Mouse (Mus musculus): ENCODE measurements around the gene 9130008F23Rik.
A peak's percentile ranks its signal among the peaks of the same experiment; 100 is the strongest.

9130008F23Rik gene

DNA sequence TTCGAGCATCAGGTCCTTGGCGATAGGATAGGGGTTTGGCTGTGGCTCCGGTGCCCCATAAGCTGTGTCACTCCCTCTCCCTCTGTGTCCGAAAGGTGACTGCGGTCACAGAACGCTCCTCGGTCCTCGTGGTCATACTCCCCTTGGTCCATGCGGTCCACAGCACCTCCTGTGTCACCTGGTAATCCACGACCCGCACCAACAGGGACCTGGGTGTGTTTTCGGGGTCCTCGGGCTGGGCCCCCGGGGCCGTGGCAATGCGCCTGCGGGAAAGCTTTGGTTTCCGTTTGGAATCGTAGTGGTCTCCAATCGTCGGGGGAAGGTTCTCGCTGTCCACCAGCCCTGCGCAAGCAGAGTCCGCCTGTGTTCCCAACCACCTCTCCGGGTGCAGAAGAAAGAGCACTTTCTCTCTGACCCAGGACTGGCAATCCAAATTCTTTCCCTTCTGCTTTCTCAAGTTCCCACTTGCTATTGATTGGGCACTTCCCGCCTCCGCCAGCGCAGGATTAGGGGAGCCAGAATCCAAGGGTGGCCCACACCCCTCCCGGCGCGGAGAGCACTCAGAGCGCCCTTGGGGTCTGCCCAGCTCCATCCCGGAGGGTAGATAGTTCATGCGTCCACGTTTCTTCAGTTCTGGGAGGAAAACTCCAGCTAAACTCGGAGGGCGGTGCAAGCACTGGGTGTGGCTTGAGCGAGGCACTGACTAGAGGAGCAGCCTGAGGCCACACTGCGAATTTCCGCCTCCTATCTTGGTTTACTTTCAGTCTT is at the start of gene 9130008F23Rik:
Gene 9130008F23Rik, minus strand, starts transcription at position 636 of the 768 bp plus-strand sequence.
- DNase-seq (ENCODE audit: low spot score in 2 of 2), result peak; percentile 9 to 13

DNA sequence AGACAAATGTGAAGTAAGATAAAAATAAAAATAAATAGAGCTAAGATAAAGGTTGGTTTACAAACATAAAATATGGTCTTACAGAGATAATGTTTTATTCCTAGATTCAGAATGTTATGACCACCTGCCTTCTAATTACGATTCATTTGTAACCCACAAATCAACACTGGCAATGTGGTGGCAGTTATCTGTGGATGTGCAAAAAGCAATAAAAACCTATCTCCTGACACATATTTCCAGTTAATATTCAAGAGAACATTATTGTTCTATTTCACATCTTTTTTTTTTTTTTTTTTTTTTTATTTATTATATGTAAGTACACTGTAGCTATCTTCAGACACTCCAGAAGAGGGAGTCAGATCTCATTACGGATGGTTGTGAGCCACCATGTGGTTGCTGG is 35.1 kb upstream of the 9130008F23Rik start:
- DNase-seq (ENCODE audit: low spot score in 2 of 2), result no peak

DNA sequence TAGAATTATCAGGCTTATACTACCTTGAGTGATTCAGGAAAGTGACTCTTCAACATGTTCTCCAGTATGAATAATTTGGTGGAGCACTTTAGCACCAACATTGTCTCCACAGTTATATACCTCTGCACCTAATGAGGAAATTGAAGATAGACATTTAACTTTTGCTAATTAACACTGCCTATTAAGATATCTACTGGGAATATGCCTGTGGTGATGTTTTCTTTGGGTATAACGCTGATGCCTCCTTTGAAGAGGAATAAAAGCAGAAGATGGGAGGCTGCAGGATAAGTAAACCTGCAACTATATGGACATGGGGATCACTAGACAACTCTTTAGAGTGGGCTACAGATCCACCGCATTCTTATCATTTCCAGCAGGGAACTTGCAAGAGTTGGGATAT is 33.9 kb upstream of the 9130008F23Rik start, which contains the start of gene Glyatl3:
Gene Glyatl3, minus strand, starts transcription at position 101 of the 400 bp plus-strand sequence.
- no peak for DNase-seq (ENCODE audit: low spot score in 2 of 2)

- DNase-seq (ENCODE audit: low spot score in 2 of 2), result no peak
Observed at GRCm38 (mm10) chr17:40904721-40905154, 24.4 kb upstream of the 9130008F23Rik start.

DNA sequence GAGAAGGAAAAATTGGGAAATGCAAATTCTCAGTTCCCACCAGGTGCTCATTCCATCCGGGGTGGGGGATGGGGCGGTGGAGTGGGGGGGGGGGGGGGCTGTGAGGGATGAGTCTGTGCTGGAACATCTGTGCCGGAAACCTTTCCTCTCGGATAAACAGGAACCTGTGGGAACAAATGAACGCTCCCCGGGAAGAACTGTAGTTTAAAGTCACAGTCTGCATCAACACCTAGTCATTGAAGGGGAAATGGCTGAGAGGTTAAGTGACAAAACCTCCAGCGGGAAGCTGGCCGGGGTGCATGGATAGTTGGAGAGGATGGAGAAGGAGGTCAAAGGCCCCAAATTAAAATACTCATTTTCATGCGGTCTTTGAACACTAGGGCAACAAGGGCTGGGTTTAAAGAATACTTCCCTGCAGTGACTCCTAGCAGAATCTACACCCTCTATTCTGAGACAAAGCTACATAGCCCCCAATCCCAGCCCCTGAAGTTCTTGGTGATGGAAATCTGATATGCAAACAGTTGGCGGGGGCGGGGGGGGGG is 23.8 kb upstream of the 9130008F23Rik start:
- DNase-seq (ENCODE audit: low spot score in 2 of 2), result no peak

DNA sequence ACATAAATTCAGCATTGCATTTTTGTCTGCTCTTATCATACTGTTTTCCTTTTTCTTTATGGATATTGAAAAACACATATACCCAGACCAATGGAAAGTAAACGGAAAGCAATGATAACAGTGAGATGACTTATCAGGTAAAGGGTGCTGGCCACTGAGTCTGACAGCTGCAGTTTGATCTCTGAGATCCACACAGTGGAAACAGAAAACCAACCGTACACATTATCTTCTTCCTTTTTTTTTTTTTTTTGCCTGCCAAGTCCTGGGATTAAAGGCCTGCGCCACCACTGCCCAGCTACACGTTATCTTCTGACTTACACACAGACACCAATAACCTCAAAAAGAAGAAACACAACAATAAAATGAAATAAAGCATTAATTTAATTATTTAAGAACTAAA is 23.0 kb upstream of the 9130008F23Rik start:
- no peak for DNase-seq (ENCODE audit: low spot score in 2 of 2)

DNA sequence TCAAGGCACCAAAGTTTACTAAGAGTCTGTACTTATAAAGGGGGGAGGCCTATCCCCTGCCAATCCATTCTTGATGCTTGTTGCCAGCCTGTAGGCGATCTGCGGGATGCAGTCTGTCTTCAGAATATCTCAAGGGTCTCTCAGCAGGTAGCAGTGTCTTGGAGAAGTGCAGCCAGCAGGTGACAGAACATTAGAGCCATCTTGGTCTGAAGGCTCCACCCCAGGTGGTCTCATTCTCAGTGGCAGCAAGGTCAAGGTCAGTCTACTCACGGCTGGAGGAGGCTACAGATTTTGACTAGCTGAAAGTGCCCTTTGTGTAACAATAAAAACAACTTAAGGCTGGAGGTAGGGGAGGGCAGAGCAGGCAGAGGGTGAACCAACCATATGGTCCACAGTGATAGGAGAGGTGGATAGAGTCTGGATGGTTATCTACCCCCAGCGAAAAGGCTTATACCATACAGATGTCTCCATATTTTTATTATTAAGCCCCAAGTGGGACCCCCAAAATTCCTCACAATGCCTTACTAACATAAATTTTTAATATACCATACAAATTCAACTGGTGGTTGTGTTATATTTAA is 19.5 kb upstream of the 9130008F23Rik start:
- no peak for DNase-seq (ENCODE audit: low spot score in 2 of 2)

DNA sequence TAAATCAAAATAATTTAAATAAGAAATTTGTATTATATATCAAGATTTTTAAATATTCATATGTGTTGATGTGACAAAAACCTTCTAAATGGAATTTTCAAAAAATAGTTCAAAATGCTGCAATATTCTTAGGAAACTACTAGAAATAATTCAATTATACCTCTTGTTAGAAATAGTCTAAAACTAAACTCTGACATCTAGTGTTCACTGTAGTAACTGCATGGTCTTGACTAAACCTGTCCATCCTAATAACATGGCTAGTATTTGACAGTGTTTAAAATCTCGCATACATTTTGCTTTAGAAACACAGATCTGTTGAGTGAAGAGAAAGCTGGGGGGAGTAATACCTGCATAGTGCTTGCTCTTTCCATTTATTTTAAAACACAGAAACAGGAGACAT is 16.5 kb upstream of the 9130008F23Rik start:
- DNase-seq (ENCODE audit: low spot score in 2 of 2), result no peak

DNA sequence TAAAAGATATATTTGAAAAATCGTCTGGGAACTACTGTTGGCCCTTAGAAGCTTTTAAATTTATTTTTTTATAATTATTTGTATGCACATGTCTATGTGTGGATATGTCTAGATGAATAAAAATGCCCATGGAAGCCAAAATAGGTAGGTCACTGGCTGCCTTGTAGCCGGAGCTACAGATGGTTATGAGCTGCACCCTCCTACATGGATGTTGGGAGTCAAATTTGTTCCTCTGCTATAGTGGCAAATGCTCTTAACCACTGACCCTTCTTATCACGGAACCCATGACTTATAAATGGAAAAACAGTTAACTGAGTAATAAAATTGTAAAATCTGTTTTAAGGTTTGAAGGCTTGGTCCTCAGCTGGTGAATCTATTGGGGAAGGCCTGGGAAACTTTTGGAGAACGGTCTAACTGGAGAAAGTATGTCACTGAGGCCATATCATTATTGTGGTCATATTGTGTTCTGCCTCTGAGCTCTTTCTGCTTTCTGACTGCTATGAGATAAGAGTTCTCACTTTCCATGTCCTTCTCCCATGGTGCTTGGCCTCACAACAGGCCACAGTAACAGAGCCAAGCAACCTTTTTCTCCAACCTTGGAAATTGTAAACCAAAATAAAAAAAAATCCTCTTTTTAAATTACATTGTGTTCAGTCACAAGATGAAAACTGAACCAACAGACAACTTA is 7.6 kb upstream of the 9130008F23Rik start:
- DNase-seq (ENCODE audit: low spot score in 2 of 2), result no peak

GRCm38 (mm10) chr17:40885155-40885554 is 4.8 kb upstream of the 9130008F23Rik start:
- no peak for DNase-seq (ENCODE audit: low spot score in 2 of 2)

GRCm38 (mm10) chr17:40882172-40882571 is 1.8 kb upstream of the 9130008F23Rik start:
- no peak for DNase-seq (ENCODE audit: low spot score in 2 of 2)

GRCm38 (mm10) chr17:40879528-40879923 is 833 bp downstream of the 9130008F23Rik start:
- no peak for DNase-seq (ENCODE audit: low spot score in 2 of 2)

DNA sequence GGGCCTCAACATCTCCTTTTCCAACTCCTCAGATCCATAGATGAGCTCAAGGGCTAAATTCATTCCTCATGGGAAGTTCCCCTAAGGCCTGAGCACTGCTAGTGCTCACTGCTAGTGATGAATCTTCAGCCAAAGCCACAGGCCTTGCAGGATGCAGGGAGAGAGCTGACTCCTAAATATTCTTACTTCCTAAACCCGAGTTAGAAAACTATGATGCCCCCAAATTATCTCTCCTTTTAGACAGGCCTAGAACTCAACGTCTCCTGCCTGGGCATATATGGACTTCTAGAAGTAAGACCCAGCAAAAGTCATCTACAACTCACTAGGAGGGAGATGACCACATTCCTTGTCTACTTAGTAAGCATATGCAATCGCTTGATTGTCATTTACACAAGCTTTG is 2.6 kb downstream of the 9130008F23Rik start:
- no peak for DNase-seq (ENCODE audit: low spot score in 2 of 2)

DNA sequence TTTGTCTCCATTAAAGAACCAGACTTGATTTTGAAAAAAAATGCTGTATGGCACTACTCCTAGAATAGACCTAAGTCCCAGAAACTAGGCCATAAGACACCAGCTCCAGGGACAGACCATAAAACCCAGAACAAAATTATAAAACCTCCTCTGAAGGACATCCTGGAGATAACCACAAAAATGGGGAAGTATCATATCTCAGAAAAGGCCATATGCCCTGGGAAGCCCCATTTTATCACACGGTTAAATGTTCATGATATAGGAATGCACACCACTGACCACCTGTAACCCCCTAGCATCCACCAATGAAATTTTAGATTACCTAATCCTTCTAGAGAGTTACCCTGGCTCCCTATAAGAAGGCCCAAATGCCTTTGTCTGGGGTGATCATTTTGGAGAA is 4.8 kb downstream of the 9130008F23Rik start:
- DNase-seq (ENCODE audit: low spot score in 2 of 2), result no peak

GRCm38 (mm10) chr17:40874701-40875100 is 5.7 kb downstream of the 9130008F23Rik start:
- DNase-seq (ENCODE audit: low spot score in 2 of 2), result no peak

DNA sequence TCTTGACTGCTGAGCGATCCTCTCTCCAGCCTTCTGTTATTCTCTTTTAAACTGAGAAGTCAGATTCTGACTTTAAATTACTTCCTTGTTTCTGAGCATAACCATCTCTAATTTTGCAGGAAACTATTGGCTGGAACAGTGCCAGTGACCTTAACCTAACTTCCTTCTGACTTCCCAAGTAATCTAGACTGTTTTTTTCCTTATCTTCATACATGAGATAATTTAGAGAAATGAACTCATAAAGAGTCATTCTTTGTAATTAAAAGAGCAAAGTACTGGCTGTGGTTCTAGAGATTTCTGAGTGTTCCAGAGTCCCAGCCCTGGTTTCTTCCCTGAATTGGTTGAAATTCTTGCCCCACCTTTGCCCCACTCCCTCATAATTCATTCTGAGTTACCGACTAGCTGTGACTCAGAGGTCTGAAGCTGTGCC is 6.8 kb downstream of the 9130008F23Rik start:
- no peak for DNase-seq (ENCODE audit: low spot score in 2 of 2)

DNA sequence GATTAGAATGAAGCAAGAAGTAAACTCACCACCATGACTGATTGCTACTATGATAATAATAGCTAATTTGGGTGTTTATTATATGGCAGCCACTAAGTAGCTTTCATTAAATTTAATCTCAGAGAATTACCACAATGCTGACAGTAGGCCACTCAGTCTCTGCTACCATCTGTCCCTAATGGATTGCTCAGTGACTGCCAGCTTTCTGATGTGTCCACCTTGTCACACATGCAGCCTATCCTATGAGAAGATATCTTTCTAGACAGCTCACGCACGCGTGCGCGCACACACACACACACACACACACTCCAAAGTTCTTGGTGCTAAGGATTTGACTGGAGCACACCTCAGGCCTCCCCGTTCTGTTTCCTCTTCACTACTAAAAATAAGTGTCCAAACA is 7.7 kb downstream of the 9130008F23Rik start:
- no peak for DNase-seq (ENCODE audit: low spot score in 2 of 2)

DNA sequence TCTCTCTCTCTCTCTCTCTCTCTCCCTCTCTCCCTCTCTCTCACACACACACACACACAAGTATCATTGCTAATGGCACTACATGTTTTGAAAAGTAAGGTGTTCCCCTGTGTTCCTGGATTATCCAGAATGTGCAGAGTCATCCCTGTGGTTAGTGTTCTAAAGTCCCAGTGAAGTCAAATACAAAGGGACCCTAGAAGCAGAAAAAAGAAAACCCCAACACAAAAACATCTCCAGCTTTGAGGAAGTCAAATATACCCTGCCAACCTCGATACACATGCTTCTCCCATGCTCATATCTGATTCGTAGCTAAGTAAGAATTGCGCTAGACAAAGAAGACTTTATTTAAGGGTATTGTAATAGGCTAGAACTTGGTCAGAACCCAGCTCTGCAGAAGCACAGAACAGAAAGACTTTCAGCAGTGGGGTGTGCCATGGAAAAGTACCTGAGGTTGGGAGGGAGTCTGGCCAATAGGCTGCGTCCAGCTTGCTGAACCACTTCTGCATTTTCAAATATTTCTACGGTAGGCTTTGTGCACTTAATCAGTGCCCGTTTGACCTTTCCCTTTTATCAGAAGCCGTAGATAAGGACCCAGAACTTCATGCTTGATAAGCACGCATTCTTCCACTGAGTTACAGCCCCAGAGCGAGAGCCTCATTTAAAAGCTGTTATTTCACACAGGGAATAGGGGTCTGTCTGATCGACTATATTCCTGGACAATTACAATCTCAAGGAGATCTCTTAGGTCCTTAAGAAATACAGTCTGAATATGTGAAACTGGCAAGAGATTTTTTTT is 11.2 kb downstream of the 9130008F23Rik start:
- DNase-seq (ENCODE audit: low spot score in 2 of 2), result no peak

DNA sequence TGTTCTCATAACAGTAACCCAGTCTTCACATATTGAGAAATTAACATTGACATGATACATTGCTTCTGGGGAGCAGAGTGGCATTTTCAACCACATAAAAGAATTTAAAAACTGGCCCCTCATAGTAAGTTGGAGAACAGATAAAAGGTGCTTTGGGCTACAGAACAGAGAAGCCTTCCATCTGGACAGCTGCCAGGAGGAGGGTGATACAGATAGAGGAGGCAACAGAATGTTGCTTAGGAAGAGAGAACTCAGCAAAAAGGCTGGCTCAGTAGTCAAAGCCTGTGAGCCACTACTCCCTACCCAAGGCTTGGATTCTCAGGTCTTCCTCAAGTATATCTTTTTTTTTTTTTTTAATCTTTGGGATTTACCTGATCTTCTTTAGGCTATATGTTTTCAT is 25.3 kb downstream of the 9130008F23Rik start:
- no peak for DNase-seq (ENCODE audit: low spot score in 2 of 2)

GRCm38 (mm10) chr17:40837308-40837707 is 43.1 kb downstream of the 9130008F23Rik start:
- DNase-seq (ENCODE audit: low spot score in 2 of 2), result no peak

GRCm38 (mm10) chr17:40831870-40832269 is 48.5 kb downstream of the 9130008F23Rik start:
- DNase-seq (ENCODE audit: low spot score in 2 of 2), result no peak
